Mouse (Mus musculus): ENCODE results near the gene Arg2. TPM values are rescaled to one million over a fixed set of nuclear protein-coding genes. Genes with fewer than 3 reads are reported as not detected.
"Not testable (repeated sequence)": the region's sequence is repeated elsewhere in the genome, so short reads cannot be mapped to it uniquely, and the experiment has no call there.

Gene Arg2
- total RNA-seq, 2 experiments from 2014 or later: 5.3 to 11.9 TPM

GRCm38 (mm10) chr12:79169173-79169572 is 38.6 kb downstream of the Arg2 start:
- no peak for ATAC-seq (ENCODE audit: poor library complexity, severe bottlenecking)

- ATAC-seq (ENCODE audit: poor library complexity, severe bottlenecking): no peak
Observed at GRCm38 (mm10) chr12:79170421-79170820, 39.8 kb downstream of the Arg2 start.

GRCm38 (mm10) chr12:79171269-79171995 is 40.9 kb downstream of the Arg2 start:
- no peak for ATAC-seq (ENCODE audit: poor library complexity, severe bottlenecking)

DNA sequence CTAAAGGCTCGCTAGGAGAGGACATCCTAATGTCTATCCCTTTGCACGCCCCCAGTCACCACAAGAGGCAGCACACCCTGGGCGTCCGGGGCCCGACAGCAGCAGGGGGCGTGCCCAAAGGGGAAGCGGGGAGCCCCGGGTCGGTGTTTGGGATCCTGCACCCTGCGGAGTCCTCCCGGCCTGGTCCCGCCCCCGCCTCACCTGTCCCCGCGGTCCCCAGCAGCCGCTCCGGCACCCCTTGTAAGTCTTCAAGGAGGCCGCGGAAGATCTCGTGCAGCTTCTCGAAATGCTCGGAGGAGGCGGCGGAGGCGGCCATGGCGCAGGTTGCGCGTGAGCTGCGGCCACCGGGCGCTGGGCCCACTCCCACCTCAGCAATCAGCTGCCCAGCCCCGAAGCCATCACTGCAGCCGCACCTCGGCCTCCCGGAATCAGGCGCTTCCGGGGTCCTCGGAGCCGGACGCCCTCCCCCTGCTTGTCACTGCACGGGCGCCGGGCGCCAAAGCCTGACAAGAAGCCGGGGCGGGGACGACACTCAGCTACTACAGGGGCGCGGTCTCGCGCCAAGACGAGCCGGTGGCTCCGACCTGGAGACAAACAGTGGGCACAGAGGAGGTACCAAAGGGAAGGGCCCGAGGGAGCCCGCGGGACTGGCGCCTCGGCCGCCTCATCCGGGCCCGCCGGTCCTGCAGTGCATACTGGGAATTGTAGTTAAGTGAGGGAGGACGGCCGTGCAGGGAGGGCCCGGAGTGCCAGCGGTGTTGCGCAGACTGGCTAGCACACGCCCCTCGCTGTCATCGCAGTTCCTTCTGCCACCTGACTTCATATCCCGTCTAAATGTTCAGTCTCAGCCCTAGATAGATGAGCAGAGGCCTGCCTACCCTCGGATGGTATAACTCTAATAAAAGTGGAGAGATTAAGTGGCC is 41.7 kb downstream of the Arg2 start, which contains the start of gene Vti1b:
TSS of gene Vti1b (minus strand) at position 649 of the 923 bp plus-strand sequence.
- peak; percentile 94 for ATAC-seq (ENCODE audit: poor library complexity, severe bottlenecking)

DNA sequence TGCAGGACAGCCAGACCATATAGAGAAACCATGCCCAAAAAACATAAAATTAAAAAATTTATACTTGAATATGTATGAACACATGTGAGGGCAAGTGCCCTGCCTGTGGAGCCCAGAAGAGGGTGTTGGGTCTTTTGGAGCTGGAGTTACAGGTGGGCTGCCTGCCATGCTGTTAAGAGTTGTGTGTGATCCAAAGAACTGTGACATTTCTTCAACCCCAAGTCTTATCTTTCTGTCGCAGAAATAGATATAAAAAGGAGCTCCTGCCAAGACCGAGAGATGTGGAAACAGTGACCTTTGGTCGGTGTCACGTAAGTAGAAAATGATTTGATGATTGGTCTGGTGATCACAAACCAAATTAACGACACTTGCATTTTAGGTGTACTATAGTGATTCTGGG is 43.1 kb downstream of the Arg2 start:
- ATAC-seq (ENCODE audit: poor library complexity, severe bottlenecking): no peak

GRCm38 (mm10) chr12:79175998-79176397 is 45.4 kb downstream of the Arg2 start:
- ATAC-seq (ENCODE audit: poor library complexity, severe bottlenecking): no peak

DNA sequence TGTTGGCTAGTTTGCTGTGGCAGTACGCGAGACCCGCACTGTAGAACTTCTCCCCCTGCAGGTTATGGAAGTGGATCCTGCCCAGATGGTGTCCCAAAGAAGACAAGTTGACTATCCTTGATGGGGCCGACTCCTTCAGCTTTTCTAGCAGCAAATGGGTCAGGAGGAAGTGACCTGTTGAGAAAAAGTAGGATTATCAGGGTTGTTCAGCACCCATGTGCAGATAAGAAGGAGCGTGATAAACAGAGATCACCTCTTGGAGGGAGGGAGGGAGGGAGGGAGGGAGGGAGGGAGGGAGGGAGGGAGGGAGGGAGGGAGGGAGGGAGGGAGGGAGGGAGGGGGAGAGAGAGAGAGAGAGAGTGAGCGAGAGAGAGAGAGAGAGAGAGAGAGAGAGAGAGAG is 54.6 kb downstream of the Arg2 start:
- not testable (repeated sequence) for ATAC-seq (ENCODE audit: poor library complexity, severe bottlenecking)

GRCm38 (mm10) chr12:79190931-79191673 is 60.5 kb downstream of the Arg2 start:
- ATAC-seq (ENCODE audit: poor library complexity, severe bottlenecking): peak; percentile 84

DNA sequence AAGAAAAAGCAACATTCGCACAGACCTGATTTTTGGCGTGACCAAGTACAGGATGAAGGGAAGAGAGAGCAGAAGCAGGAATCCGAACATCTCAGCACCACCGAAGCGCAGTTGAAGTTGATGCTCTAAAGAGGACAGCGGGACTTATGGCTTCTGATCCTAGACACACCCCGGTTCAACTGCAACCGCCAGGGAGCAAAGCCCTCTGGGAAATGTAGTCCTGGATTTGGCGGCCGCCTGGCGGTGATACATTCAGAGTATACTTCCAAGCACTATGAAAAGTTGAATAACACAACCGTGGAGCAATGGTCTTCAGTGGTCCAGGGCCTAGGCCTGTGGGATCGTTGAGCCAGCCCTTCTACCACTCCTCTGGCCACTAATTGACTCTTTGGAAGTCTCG is 61.1 kb downstream of the Arg2 start:
- peak; percentile 90 for ATAC-seq (ENCODE audit: poor library complexity, severe bottlenecking)

DNA sequence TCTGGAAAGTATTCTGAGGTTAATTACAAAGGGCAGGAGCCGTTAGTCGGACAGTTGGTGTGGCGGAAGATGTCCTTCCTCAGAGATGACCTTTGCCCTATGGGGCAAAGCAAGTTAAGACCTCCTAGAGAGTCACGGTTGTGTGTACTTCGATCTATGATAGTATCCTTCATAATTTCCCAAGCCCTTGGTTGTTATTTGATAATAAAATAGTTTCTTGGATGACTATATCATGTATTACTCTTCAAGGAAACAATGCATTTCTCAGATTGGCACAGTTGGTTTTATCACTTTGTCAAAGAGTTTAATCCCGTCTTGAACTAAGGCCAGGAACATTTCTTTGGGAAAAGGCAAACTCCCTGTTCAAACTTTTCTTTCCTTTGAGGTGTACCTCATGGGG is 61.6 kb downstream of the Arg2 start, which contains the start of gene Rdh11:
TSS of gene Rdh11 (minus strand) at position 101 of the 400 bp plus-strand sequence.
- ATAC-seq (ENCODE audit: poor library complexity, severe bottlenecking): no peak

DNA sequence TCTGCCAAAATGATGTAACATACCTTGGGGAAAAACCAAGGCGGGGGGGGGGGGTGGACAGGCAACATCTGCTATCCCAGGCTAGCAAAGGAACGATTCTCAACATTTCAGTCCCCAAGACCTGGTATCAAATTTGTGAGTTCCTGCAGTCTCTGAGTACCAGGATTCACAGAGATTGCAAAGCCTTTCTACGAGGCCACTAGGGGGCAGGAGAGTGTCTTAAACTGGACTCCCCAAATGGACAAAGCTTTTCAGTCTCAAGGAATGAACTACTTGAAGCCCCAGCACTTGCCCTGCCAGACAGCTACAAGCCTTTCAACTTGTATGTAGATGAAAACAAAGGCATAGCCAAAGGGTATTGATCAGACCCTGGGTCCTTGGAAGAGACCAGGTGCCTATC is 62.9 kb downstream of the Arg2 start:
- peak; percentile 59 for ATAC-seq (ENCODE audit: poor library complexity, severe bottlenecking)

- no peak for ATAC-seq (ENCODE audit: poor library complexity, severe bottlenecking)
Observed at GRCm38 (mm10) chr12:79197105-79197504, 66.5 kb downstream of the Arg2 start.

GRCm38 (mm10) chr12:79201882-79202281 is 71.3 kb downstream of the Arg2 start:
- no peak for ATAC-seq (ENCODE audit: poor library complexity, severe bottlenecking)

Other genes starting within 250 kb of the Arg2 start
- gene Plek2, start 223.8 kb upstream of the Arg2 start, total RNA-seq (2015): not detected in 2 replicates
- gene Plek2, start 223.8 kb upstream of the Arg2 start, total RNA-seq (2017): not detected in 2 replicates
- gene Tmem229b, start 123.2 kb upstream of the Arg2 start, total RNA-seq (2015): 49.1 and 55.5 TPM in 2 replicates
- gene Tmem229b, start 123.2 kb upstream of the Arg2 start, total RNA-seq (2017): 67.2 and 70.6 TPM in 2 replicates
- gene Plekhh1, start 101.6 kb upstream of the Arg2 start, total RNA-seq (2015): 0.76 and 0.96 TPM in 2 replicates
- 0.37 and 0.98 TPM in 2 replicates for gene Plekhh1, start 101.6 kb upstream of the Arg2 start, total RNA-seq (2017)
- gene Pigh, start 41.1 kb upstream of the Arg2 start, total RNA-seq (2015): 17.5 and 18.2 TPM in 2 replicates
- gene Pigh, start 41.1 kb upstream of the Arg2 start, total RNA-seq (2017): 17.0 and 18.5 TPM in 2 replicates
- 17.5 and 17.7 TPM in 2 replicates for gene Vti1b, start 41.9 kb downstream of the Arg2 start, total RNA-seq (2015)
- gene Vti1b, start 41.9 kb downstream of the Arg2 start, total RNA-seq (2017): 192 and 195 TPM in 2 replicates
- 10.1 and 12.7 TPM in 2 replicates for gene Rdh11, start 61.5 kb downstream of the Arg2 start, total RNA-seq (2015)
- 12.5 and 13.1 TPM in 2 replicates for gene Rdh11, start 61.5 kb downstream of the Arg2 start, total RNA-seq (2017)
- gene Rdh12, start 78.1 kb downstream of the Arg2 start, total RNA-seq (2015): 14.8 and 21.4 TPM in 2 replicates
- gene Rdh12, start 78.1 kb downstream of the Arg2 start, total RNA-seq (2017): 15.5 and 17.2 TPM in 2 replicates
- gene Zfyve26, start 165.5 kb downstream of the Arg2 start, total RNA-seq (2015): 27.2 and 41.6 TPM in 2 replicates
- 19.7 and 29.1 TPM in 2 replicates for gene Zfyve26, start 165.5 kb downstream of the Arg2 start, total RNA-seq (2017)
- gene Rad51b, start 166.5 kb downstream of the Arg2 start, total RNA-seq (2015): 3.2 and 5.9 TPM in 2 replicates
- gene Rad51b, start 166.5 kb downstream of the Arg2 start, total RNA-seq (2017): 7.1 TPM in 2 replicates

Measured in megakaryocyte, adult 5-6 weeks (primary cell).